Mouse (Mus musculus) mesoderm, embryonic 11.5 days (tissue): ENCODE data around the gene Clk1.

Experiments used
- DNase-seq: peaks from one replicate; pipeline ENCODE4 v3.0.0-alpha.2; 2012; ENCODE audit warnings: low read depth, low spot score

Gene Clk1

DNA sequence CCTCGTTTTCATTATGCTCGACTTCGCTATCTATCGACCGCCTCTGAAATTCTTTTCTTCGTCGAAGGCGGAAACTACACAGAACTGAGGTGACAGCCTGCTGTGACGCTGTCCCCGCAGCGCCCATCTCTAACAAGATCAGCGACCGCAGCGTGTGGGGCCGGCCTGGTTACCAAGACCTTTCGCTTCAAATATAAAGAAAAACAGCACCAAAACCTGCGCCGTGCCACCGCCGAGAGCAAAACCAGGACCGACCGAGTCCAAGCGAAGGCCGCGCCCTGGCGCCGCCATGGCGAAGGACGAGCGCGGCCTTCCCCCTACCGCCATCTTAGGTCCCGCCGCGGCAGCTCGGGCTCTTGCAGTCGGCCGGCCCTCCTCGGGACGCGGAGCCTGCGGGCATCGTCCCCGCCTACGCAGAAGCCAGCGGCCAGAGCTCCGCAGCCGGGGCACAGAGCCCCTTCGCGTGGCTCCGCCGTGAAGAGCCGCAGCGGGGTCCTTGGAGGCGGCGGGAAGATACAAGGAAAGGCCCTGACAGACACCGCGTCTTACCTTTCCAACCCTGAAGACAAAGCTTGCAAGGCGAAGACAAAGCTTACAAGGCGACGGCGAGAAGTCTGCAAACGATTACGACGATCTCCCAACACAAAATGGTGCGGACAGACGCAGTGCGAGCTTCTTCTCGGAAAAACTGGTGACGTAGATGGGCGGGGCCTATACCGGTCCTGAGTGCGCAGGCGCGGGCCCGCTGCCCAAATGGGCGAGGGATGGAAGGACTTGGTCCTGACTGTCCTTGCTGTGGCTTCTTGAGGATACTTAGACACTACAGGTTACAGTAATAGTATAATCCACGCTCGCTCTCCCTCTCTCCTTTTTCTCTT is at the start of gene Clk1:
Gene Clk1 (minus strand): TSS at position 696 of the 878 bp plus-strand sequence.
- peak; percentile 96 for DNase-seq

- DNase-seq, result no peak
Measured at GRCm38 (mm10) chr1:58465561-58465960, 41.7 kb upstream of the Clk1 start.

GRCm38 (mm10) chr1:58465042-58465441 is 41.2 kb upstream of the Clk1 start:
- DNase-seq, result no peak

GRCm38 (mm10) chr1:58463935-58464334 is 40.1 kb upstream of the Clk1 start:
- DNase-seq, result no peak

- DNase-seq, result no peak
Measured at GRCm38 (mm10) chr1:58460566-58460965, 36.7 kb upstream of the Clk1 start.

DNA sequence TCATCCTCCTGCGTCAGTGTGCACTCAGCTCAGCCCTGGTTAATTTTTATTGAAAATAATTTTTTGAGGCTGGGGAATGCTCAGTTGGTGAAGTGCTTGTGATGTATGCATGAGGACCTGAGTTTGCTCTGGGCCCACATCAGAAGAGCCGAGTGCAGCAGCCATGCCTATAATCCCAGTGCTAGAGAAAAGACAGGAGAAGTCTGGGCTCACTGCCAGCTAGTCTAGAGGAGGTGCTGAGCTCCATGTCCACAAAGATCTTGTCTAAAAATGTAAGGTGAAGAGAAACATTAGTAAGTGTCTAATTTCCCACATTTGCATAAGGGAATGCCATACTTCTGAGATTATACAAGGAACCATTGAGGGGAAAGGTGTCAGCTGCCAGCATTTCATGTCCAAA is 35.0 kb upstream of the Clk1 start:
- DNase-seq, result no peak

DNA sequence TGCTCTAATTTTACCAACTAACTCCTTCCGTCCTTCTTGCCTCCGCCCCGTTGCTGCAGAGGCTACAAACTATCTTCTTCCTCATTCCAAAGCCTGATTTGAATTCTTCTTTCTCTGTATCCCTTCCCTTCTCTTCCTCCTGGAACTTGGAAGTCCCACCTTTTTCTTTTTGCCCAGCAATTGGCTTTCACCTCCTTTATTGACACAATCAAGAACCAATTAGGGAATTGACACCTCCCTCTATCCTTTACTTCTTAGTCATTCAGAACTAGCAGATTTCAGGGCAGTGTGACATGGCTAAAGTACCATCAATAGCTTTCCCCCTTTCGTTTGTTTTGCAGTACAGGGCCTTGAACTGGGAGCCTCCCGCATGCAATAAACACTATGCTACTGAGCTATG is 34.3 kb upstream of the Clk1 start:
- no peak for DNase-seq

DNA sequence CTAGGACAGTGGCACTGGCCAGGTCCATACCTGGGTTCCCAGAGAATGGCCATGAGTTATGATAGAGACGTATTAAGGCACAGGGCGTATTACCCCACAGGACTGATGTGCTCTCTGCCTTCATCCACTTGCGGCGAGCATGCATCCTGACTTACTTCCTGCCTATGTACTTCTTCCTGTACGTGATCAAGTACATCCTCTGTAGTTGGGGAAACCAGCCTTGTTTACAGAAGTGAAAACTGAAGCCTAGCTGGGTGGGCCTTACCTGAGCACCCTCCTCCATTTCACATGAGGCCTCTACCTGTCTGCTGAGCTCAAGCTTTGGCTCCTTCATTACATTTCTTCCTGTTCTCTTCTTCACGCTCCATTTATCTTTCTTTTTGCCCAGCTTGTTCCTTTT is 30.4 kb upstream of the Clk1 start:
- DNase-seq, result no peak

GRCm38 (mm10) chr1:58448396-58448795 is 24.5 kb upstream of the Clk1 start:
- DNase-seq, result no peak

- DNase-seq, result no peak
Measured at GRCm38 (mm10) chr1:58447766-58448165, 23.9 kb upstream of the Clk1 start.

GRCm38 (mm10) chr1:58445861-58446260 is 22.0 kb upstream of the Clk1 start:
- no peak for DNase-seq

GRCm38 (mm10) chr1:58445143-58445722 is 21.4 kb upstream of the Clk1 start, which contains the start of the genes Nif3l1 and Ppil3:
Gene Nif3l1 (plus strand): TSS chr1:58445151.
Gene Ppil3 (minus strand): TSS chr1:58445486.
- DNase-seq, result peak; percentile 87

DNA sequence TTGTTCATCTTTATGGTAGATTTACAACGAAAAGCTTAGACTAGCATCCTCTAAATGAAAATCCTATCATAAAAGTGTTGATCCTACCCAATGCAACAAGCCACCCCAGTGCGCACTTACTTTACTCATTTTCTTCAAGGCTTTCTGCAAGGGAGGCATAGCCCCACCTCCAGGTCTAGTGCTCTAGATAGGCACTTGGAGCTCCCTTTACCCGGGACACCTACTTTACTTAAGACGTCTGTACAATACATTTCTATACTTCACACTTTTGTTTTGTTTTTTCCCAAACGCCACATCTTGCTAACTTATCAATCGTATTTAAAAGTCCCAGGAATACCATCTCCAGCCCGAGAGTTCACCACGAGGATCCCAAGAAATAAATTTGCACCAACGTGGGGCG is 20.8 kb upstream of the Clk1 start:
- no peak for DNase-seq

DNA sequence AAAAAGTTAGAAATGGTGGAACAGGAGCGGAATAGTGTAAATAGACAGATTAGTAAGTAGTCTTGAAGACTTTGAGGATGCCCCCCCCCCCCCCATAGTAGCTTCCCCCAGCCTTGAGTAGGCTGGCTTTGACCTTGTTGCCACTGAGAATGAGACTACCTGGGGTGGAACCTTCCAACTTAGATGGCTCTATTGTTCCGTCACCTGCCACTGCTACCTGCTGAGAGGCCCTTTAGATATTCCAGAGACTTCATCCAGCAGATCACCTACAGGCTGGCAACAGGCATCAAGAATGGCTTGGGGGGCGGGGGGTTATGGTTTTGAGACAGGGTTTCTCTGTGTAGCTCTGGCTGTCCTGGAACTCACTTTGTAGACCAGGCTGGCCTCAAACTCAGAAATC is 685 bp upstream of the Clk1 start:
- DNase-seq, result no peak

GRCm38 (mm10) chr1:58422879-58423278 is 987 bp downstream of the Clk1 start:
- peak; percentile 73 for DNase-seq

DNA sequence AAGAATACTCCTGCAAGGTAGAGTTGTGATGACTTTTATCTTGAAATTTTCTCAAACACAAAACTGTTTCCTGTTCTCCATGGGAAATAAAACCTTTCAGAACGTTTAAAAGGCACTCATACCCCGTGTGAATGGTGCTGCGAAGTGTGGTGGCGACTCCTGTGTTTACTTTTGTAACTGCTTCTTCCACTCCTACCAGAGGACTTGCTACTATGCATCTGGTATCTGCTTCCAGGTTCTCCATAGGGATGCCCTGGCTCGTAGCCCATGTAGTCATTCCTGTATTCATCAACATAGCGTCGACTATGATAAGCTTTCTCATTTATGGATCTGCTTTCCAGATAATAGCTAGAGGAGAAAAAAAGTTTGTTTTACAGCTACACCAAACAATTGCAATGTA is 2.9 kb downstream of the Clk1 start:
- no peak for DNase-seq

DNA sequence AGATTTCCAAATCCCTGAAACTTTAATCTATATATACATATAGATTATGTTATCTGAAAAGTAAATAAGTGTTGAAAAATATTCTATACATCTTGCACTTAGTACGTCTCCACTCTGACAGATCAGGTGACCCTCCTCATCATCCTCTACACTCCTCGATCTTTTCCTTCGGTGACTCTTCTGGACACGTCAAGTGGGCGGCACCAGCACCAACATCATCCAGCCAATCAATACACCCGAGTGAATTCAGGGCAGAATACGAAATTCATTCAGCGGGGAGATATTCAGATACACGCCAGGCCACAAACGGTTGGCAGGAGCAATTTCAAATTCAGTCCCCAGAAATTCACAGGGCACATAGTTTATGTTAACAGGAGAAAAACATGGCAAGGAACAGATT is 3.8 kb downstream of the Clk1 start:
- no peak for DNase-seq

DNA sequence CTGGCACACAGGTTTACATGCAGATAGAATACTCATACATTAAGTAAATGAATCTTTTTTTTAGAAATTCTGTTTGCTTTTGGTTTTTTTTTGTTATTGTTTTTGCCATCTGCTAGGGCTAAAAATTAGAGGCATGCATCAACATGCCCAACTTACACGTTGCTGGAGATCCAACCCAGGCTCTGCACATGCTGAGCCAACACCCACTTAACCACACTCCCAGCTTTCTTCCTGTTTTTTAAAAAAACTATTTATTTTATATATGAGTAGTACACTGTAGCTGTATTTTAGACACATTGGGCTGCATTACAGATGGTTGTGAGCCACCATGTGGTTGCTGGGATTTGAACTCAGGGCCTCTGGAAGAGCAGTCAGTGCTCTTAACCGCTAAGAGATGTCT is 7.8 kb downstream of the Clk1 start:
- DNase-seq, result no peak

DNA sequence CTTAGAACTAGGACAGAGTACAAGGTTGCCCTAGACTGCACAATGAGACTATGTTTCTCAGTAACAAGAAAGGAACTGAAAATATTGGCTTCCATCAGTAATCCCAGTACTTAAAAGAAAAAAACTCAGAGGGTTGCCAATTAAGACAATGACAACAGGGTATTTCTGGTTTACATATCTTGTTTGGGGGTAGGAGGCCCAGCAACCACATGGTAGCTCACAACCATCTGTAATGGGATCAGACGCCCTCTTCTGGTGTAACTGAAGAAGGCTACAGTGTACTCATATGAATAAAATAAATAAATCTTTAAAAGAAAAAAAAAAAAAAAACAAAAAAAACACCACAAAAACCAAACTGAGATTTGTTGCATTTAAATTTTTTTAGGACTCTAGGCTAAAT is 8.4 kb downstream of the Clk1 start:
- no peak for DNase-seq

GRCm38 (mm10) chr1:58410776-58411175 is 13.1 kb downstream of the Clk1 start:
- DNase-seq, result no peak

DNA sequence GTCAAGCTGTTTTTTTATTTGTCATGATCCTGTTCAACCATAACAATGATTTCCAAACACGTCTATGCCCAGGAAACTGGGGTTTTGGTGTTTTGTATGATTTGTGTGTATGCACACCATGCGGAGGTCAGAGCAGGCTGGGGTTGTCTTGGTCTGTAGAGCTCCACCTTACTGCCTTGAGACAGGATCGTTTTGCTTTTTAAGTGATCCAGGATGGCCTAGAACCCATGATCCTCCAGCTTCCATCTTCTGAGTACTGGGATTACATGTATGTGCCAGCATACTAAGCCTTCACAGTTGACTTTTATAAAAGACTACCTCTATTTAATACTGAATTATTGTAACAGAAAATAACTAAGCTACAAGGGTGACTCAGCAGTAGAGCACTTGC is 13.7 kb downstream of the Clk1 start:
- no peak for DNase-seq

DNA sequence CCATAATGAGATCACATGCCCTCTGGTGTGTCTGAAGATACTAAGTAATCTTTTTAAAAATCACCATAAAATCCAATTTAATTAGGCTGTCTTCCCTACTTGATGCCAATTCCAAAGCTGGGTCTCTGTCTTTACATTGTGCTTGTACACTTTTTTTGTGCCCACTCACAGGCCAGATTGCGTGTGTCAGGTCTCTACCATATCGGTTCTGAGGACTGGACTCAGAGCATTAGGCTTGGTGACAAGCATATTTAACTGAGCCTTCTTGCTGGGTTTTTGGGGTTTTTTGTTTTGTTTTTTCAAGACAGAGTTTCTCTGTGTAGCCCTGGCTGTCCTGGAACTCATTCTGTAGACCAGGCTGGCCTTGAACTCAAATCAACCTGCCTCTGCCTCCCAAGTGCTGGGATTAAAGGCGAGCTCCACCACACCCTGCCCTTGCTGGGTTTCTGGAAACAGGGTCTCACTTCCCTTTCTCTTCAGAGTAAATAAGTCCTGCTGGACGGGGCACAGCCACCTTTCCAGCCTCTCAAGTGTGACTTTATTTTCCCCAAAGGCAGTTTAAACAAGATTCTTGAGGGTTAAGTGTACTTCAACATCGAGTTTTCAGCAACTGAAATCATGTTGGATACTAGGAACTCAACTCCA is 14.2 kb downstream of the Clk1 start:
- DNase-seq, result no peak

- no peak for DNase-seq
Measured at GRCm38 (mm10) chr1:58408141-58408540, 15.7 kb downstream of the Clk1 start.
